Mouse (Mus musculus) ES-Bruce4 (cell line): ENCODE data around the gene Tmbim1.

Source experiments
- CTCF ChIP-seq: IDR thresholded peaks from one replicate; pipeline ENCODE4 v1.8.1; 2011; ENCODE audit warnings: low read depth, low read length
- EP300 ChIP-seq: IDR thresholded peaks from 2 replicates; pipeline ENCODE4 v1.6.1; 2011; ENCODE audit warnings: low read depth, low read length; ENCODE audit not compliant: insufficient read depth
- POLR2A ChIP-seq: IDR thresholded peaks from one replicate; pipeline ENCODE4 v1.8.1; 2011; ENCODE audit warnings: low read length; ENCODE audit not compliant: insufficient read depth

- no peak for TF ChIP-seq POLR2A
- no peak for TF ChIP-seq CTCF
- peak; percentile 82; the same call in 1 of the 2 replicates for TF ChIP-seq EP300
Measured at GRCm38 (mm10) chr1:74335033-74335432, 29.6 kb upstream of the Tmbim1 start.
